Mouse (Mus musculus) yolk sac, embryonic 10.5 days (tissue): ENCODE data around the gene Rnf123.

Experiments
- DNase-seq: peaks from one replicate; pipeline ENCODE4 v3.0.0-alpha.2; 2017; ENCODE audit warnings: low spot score

Gene Rnf123

GRCm38 (mm10) chr9:108062142-108062541, 21.0 kb downstream of the Rnf123 start:
- no peak for DNase-seq

GRCm38 (mm10) chr9:108058291-108058690, 24.9 kb downstream of the Rnf123 start:
- no peak for DNase-seq

DNA sequence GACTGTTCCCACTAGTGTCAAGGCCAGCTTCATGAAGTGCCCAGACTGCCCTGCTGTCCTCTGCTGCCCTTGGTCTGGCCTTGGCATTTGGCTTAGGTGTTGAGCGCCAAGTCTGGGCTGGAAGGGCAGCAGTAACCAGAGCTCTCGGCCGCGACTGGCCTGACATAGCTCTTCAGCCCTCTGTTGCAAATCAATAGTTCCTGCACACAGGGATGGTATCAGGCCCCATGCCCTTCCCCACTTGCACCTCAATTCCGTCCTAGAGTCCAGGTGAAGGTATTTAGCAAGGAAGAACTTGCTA, 25.9 kb downstream of the Rnf123 start:
- no peak for DNase-seq

- no peak for DNase-seq
These were observed 26.5 kb downstream of the Rnf123 start for GRCm38 (mm10) chr9:108056361-108057261.

DNA sequence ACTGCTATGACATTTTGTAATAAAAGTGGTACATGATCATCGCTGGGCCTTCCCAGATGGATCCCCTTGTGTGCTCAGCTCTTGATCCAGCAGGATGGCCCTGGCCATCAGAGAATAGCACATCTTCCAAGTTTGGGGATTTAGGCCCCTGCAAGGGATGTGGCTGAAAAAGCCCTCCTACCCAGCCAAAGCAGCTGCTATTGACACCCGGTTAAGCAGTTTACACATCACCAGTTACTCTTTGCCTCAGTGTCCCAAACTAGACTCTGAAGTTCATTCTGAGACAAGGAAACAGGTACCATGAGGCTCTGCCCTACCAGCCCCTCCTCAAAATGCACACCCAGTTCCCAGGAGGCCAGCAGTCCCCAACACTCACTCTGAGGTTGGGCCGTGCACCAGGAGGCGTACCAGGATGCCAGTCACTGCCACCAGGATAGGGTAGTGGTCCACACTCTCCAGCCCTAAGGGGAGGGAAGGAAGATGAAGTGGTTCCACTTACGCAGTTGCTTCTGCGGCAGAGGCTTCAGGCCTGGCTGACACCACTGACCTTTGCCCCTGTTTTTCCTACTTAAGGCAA, 27.4 kb downstream of the Rnf123 start:
- DNase-seq = no peak

GRCm38 (mm10) chr9:108055061-108055460, 28.1 kb downstream of the Rnf123 start:
- DNase-seq = no peak

DNA sequence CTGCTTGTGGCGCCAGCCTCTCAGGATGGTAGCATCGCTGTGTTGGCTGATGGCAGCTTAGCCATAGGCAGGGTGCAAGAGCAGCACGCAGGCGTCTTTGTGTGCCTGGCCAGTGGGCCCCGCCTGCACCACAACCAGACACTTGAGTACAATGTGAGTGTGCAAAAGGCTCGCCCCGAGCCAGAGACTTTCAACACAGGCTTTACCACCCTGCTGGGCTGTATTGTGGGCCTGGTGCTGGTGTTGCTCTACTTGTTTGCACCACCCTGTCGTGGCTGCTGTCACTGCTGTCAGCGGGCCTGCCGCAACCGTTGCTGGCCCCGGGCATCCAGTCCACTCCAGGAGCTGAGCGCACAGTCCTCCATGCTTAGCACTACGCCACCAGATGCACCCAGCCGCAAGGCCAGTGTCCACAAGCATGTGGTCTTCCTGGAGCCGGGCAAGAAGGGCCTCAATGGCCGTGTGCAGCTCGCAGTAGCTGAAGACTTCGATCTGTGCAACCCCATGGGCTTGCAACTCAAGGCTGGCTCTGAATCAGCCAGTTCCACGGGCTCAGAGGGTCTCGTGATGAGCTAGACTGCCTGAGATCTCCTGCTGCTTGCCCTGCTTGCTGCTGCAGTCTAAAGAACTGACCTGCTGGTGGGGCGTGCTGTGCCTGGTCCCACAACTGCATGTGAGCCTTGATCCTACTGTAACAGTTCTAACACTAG, 28.7 kb downstream of the Rnf123 start:
- no peak for DNase-seq

DNA sequence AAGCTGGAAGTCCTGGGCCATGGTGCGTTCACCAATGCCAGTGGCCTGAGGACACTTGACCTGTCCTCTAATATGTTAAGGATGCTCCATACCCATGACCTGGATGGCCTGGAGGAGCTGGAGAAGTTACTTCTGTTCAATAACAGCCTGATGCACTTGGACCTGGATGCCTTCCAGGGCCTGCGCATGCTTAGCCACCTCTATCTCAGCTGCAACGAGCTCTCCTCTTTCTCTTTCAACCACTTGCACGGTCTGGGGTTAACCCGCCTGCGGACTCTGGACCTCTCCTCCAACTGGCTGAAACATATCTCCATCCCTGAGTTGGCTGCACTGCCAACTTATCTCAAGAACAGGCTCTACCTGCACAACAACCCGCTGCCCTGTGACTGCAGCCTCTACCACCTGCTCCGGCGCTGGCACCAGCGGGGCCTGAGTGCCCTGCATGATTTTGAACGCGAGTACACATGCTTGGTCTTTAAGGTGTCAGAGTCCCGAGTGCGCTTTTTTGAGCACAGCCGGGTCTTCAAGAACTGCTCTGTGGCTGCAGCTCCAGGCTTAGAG, 29.4 kb downstream of the Rnf123 start:
- no peak for DNase-seq

GRCm38 (mm10) chr9:108052885-108053664, 30.1 kb downstream of the Rnf123 start, which contains the start of gene Amigo3:
Amigo3 (plus strand) TSS chr9:108053159.
- peak; percentile 94 for DNase-seq

GRCm38 (mm10) chr9:108052411-108052810, 30.7 kb downstream of the Rnf123 start:
- DNase-seq = no peak

GRCm38 (mm10) chr9:108051931-108052220, 31.3 kb downstream of the Rnf123 start:
- DNase-seq = no peak

- no peak for DNase-seq
These were observed 31.8 kb downstream of the Rnf123 start for GRCm38 (mm10) chr9:108051184-108051930.

DNA sequence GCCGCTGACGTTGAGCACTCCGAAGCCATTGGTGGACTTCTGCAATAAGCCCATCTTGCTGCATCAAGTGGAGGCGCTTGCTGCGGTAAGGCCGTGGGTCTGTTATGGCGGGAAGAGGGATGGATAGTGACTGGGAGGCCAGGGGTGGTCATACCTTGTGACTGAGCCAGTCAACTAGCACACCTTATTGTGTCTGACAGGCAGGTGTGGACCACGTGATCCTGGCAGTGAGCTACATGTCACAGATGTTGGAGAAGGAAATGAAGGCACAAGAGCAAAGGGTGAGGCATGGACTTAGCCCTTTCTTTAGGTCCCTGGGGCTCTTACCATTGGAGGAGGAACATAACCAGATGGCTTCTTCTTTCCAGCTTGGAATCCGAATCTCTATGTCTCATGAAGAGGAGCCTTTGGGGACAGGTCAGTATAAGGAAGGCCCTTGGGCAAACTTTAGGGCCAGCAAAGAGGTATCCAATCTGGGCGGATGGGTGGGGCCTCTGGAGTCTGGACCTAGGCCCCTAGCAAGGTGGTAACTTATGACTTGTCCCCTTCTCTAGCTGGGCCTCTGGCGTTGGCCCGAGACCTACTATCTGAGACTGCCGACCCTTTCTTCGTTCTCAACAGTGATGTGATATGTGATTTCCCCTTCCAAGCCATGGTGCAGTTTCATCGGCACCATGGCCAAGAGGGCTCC, 33.4 kb downstream of the Rnf123 start:
- peak; percentile 62 for DNase-seq

DNA sequence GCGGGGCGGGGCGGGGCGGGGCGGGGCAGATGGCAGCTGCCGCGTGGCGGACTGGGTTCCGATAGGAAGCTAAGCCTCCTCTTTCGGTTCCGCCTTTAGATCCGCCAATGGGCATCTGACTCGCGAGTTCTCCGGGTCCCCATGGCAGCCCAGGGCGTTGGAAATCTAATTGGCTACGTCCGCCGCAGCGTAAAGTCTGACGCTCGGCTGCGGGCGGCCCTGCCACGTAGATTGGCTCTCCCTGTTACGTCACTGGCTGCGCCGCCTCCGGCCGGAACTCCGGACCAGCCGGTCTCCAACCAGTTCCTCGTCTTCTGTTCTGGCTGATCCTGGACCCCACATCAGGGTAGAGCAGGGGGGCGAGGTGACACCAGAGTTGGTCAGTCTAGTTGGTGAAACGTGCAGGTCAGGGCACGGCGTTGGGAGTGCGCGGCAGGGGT, 34.1 kb downstream of the Rnf123 start, which contains the start of gene Gmppb:
Gmppb (plus strand) TSS at position 227 of the 440 bp plus-strand sequence.
- DNase-seq = peak; percentile 98

GRCm38 (mm10) chr9:108048566-108048955, 34.6 kb downstream of the Rnf123 start:
- no peak for DNase-seq

DNA sequence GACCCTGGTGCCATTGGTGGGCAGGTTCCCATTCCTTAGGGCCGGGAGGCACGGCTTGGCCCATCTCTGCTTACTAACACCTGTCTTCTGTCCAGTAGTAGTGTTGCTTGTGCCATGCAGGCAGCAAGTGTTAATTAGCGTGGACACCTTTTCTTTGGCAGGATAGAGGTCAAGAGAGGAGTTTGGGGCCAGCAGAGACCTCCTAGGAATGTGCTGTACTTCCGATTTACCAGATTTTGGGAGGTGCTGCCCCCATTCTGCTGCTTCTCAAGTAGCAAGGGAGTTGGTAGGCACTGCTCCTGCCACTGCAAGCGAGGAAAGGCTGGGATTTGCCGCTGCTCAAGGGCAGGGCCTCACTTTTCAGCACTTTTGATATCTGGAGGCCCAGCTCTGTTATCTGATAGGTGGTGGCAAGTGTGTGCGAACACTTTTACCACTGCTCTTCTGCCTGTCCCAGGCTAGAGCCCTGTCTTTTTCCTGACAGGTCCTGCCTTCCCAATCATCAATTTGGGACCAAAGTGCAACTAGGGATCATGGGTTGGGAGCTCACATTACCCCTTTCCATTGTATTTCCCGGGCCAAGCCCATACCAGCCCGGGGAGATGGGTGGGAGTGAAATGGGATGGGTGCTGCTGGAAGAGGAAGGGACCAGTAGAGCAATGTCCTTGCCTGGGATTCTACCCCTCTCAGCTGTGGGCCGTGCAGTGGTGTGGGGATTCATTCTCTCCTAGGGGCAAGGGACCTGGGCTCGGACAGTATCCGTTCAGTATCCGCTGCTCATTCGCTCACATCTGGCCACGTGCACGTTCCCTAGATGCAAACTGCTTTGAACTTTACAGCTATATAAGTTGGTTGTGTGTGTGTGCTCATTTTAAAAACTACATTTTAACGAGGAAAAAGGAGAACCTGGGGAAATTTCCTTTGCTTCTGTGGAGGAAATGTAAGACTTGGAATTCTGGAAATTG, 35.3 kb downstream of the Rnf123 start:
- DNase-seq = no peak

DNA sequence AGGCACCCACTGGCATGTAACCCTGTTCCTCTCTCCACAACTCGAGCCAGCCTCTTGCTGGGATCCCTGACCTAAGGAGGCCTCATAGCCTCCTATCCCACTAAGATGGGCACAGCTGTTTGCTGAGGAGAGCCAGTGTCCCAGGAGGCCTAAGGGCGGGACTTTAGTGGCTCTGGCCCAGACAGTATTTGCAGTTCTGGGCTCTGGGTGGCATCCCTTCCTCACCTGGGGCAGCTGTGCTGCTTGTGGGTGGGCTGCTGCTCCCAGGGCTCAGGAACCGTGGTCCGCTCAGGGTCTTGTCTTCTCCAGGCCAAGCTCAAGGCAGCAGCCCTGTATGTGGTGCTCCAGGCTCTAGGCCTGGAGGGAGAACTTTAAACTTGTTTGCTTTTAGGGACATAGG, 36.6 kb downstream of the Rnf123 start:
- DNase-seq = no peak

- DNase-seq = no peak
These were observed 38.2 kb downstream of the Rnf123 start for GRCm38 (mm10) chr9:108044751-108045492.
